Mouse (Mus musculus) adrenal gland, postnatal 4 days (tissue): ENCODE data around the gene Dpy19l1. TPM values are rescaled to one million over a fixed set of nuclear protein-coding genes. Genes with fewer than 3 reads are reported as not detected.

Experiments
- DNase-seq, 2 experiments: peaks; one replicate each; pipeline ENCODE4 v3.0.0; 2021 to 2022; ENCODE audit warnings: low spot score in 2 of 2, mixed read lengths in 2 of 2
- total RNA-seq, 2 experiments: library from RNA; stranded (reverse); gene quantifications; 2 replicates each; pipeline ENCODE4 v1.2.3; 2021

Gene Dpy19l1
- total RNA-seq, 2 experiments from 2014 or later = 55.6 to 59.6 TPM

GRCm38 (mm10) chr9:24378848-24379247, 124.1 kb downstream of the Dpy19l1 start:
- no peak for DNase-seq

Other genes starting within 250 kb of the Dpy19l1 start
- gene Cypt4, start 122.1 kb upstream of the Dpy19l1 start, total RNA-seq = not detected
- gene Dpy19l2, start 193.2 kb upstream of the Dpy19l1 start, total RNA-seq = under 1 TPM in 1 of 2 experiments, not detected in 1; 0.14 TPM